Mouse (Mus musculus): ENCODE measurements around the gene Kazn.

GRCm38 (mm10) chr4:142193780-142194179, 45.4 kb downstream of the Kazn start:
- TF ChIP-seq TAL1 (IDR thresholded peaks at IDR 0.05; ENCODE audit: low read length) (no peak), GATA1 (IDR thresholded peaks at IDR 0.05; ENCODE audit: low read length) (no peak)

All from erythroblast, embryonic 14.5 days (primary cell).